Mouse (Mus musculus) embryonic facial prominence, embryonic 10.5 days (tissue): Measurements from ENCODE around the gene Aldh3b2. TPM values are rescaled to one million over a fixed set of nuclear protein-coding genes. Genes with fewer than 3 reads are reported as not detected.

Experiments used
- polyA plus RNA-seq: library from polyadenylated mRNA; unstranded; fragments of >200 nt; fragmentation: Nextera tagmentation; extraction: Ambion mirVana; gene quantifications from 2 replicates; pipeline ENCODE4 v1.2.1, GENCODE M21; 2016

Aldh3b2 gene
- polyA plus RNA-seq, 1 experiment from 2014 or later, result 1.2 TPM

Other genes starting within 250 kb of the Aldh3b2 start
- 29.4 and 31.2 TPM in 2 replicates for gene Kmt5b, start 204.9 kb upstream of the Aldh3b2 start, polyA plus RNA-seq
- 50.0 and 51.8 TPM in 2 replicates for gene Chka, start 120.6 kb upstream of the Aldh3b2 start, polyA plus RNA-seq
- gene Tcirg1, start 65.2 kb upstream of the Aldh3b2 start, polyA plus RNA-seq, result 28.0 and 28.8 TPM in 2 replicates
- gene Ndufs8, start 59.6 kb upstream of the Aldh3b2 start, polyA plus RNA-seq, result 250 and 258 TPM in 2 replicates
- 0.48 and 0.81 TPM in 2 replicates for gene Aldh3b1, start 42.5 kb upstream of the Aldh3b2 start, polyA plus RNA-seq
- 7.3 and 8.4 TPM in 2 replicates for gene Unc93b1, start 37.1 kb upstream of the Aldh3b2 start, polyA plus RNA-seq
- not detected in 2 replicates for gene Aldh3b3, start 13.7 kb upstream of the Aldh3b2 start, polyA plus RNA-seq
- 3.1 and 3.2 TPM in 2 replicates for gene Acy3, start 14.2 kb downstream of the Aldh3b2 start, polyA plus RNA-seq
- gene Tbx10, start 20.4 kb downstream of the Aldh3b2 start, polyA plus RNA-seq, result 0.21 and 1.0 TPM in 2 replicates
- gene Nudt8, start 28.3 kb downstream of the Aldh3b2 start, polyA plus RNA-seq, result 30.6 and 31.6 TPM in 2 replicates
- 4.5 and 4.6 TPM in 2 replicates for gene Gm49405, start 28.3 kb downstream of the Aldh3b2 start, polyA plus RNA-seq
- gene Doc2g, start 31.0 kb downstream of the Aldh3b2 start, polyA plus RNA-seq, result 4.7 and 5.7 TPM in 2 replicates
- 211 and 217 TPM in 2 replicates for gene Ndufv1, start 40.5 kb downstream of the Aldh3b2 start, polyA plus RNA-seq
- 456 and 458 TPM in 2 replicates for gene Gstp1, start 65.7 kb downstream of the Aldh3b2 start, polyA plus RNA-seq
- 3.7 and 9.1 TPM in 2 replicates for gene Gstp2, start 73.7 kb downstream of the Aldh3b2 start, polyA plus RNA-seq
- not detected in 2 replicates for gene Gstp3, start 87.2 kb downstream of the Aldh3b2 start, polyA plus RNA-seq
- not detected in 2 replicates for gene Cabp2, start 109.2 kb downstream of the Aldh3b2 start, polyA plus RNA-seq
- 77.2 and 80.2 TPM in 2 replicates for gene Cdk2ap2, start 124.9 kb downstream of the Aldh3b2 start, polyA plus RNA-seq
- gene Pitpnm1, start 127.7 kb downstream of the Aldh3b2 start, polyA plus RNA-seq, result 9.9 and 11.0 TPM in 2 replicates
- 70.9 and 71.1 TPM in 2 replicates for gene Aip, start 153.5 kb downstream of the Aldh3b2 start, polyA plus RNA-seq
- not detected in 2 replicates for gene Gpr152, start 167.5 kb downstream of the Aldh3b2 start, polyA plus RNA-seq
- gene Cabp4, start 171.7 kb downstream of the Aldh3b2 start, polyA plus RNA-seq, result 0.14 TPM in 1 of 2 replicates, not detected in the other
- gene Coro1b, start 176.3 kb downstream of the Aldh3b2 start, polyA plus RNA-seq, result 130 and 134 TPM in 2 replicates
- 0.58 TPM in 1 of 2 replicates, not detected in the other for gene Ptprcap, start 181.3 kb downstream of the Aldh3b2 start, polyA plus RNA-seq
- 66.1 and 68.5 TPM in 2 replicates for gene Rps6kb2, start 191.0 kb downstream of the Aldh3b2 start, polyA plus RNA-seq
- 2.7 and 4.4 TPM in 2 replicates for gene Carns1, start 203.2 kb downstream of the Aldh3b2 start, polyA plus RNA-seq
- gene Tbc1d10c, start 219.0 kb downstream of the Aldh3b2 start, polyA plus RNA-seq, result 0.57 and 1.4 TPM in 2 replicates
- 1,000 and 1,025 TPM in 2 replicates for gene Ppp1ca, start 219.7 kb downstream of the Aldh3b2 start, polyA plus RNA-seq
- 58.1 and 58.2 TPM in 2 replicates for gene Rad9a, start 229.3 kb downstream of the Aldh3b2 start, polyA plus RNA-seq
- gene Clcf1, start 241.9 kb downstream of the Aldh3b2 start, polyA plus RNA-seq, result 2.8 and 3.3 TPM in 2 replicates
- gene AC109138.7, start 242.0 kb downstream of the Aldh3b2 start, polyA plus RNA-seq, result not detected in 2 replicates